Mouse (Mus musculus): ENCODE measurements around the gene Crybb1. TPM values are rescaled to one million over a fixed set of nuclear protein-coding genes. Genes with fewer than 3 reads are reported as not detected.
A peak's percentile ranks its signal among the peaks of the same experiment; 100 is the strongest.

Crybb1 gene
- polyA plus RNA-seq, 1 experiment from 2014 or later: 0.32 TPM

GRCm38 (mm10) chr5:112215291-112215751 is 40.3 kb upstream of the Crybb1 start:
- Histone ChIP-seq H3K4me1 (ENCODE audit: control insufficient read depth, low read depth, low read length) (no peaks in the 10 kb centered on the region), H3K27me3 (ENCODE audit: control insufficient read depth, insufficient read depth, low read depth, low read length) (no peaks in the 10 kb centered on the region), H3K9ac (ENCODE audit: low read depth, low read length) (no peak overlapping the region), H3K36me3 (ENCODE audit: control insufficient read depth, insufficient read depth) (no peaks in the 10 kb centered on the region), H3K27ac (ENCODE audit: low read length) (no peak overlapping the region), H3K4me2 (ENCODE audit: low read depth, low read length) (no peak overlapping the region), H3K4me3 (ENCODE audit: low read depth, low read length) (no peak overlapping the region), H3K9me3 (replicated peaks; ENCODE audit: control insufficient read depth, low read length) (no peaks in the 10 kb centered on the region)
- no peak for ATAC-seq (ENCODE audit: low read depth)
- WGBS (ENCODE audit: insufficient replicate concordance): 40% methylated on average over 12 of the region's 12 CpGs

GRCm38 (mm10) chr5:112215801-112216251 is 39.8 kb upstream of the Crybb1 start:
- no peak for ATAC-seq (ENCODE audit: low read depth)
- Histone ChIP-seq H3K9ac (ENCODE audit: low read depth, low read length) (no peak overlapping the region), H3K27ac (ENCODE audit: low read length) (no peak overlapping the region), H3K4me1 (ENCODE audit: control insufficient read depth, low read depth, low read length) (no peaks in the 10 kb centered on the region), H3K27me3 (ENCODE audit: control insufficient read depth, insufficient read depth, low read depth, low read length) (no peaks in the 10 kb centered on the region), H3K4me2 (ENCODE audit: low read depth, low read length) (no peak overlapping the region), H3K9me3 (replicated peaks; ENCODE audit: control insufficient read depth, low read length) (no peaks in the 10 kb centered on the region), H3K4me3 (ENCODE audit: low read depth, low read length) (no peak overlapping the region), H3K36me3 (ENCODE audit: control insufficient read depth, insufficient read depth) (no peaks in the 10 kb centered on the region)
- 42% methylated on average over 9 of the region's 9 CpGs for WGBS (ENCODE audit: insufficient replicate concordance)

- Histone ChIP-seq H3K9me3 (replicated peaks; ENCODE audit: control insufficient read depth, low read length) (no peaks in the 10 kb centered on the region), H3K27ac (ENCODE audit: low read length) (no peak overlapping the region), H3K27me3 (ENCODE audit: control insufficient read depth, insufficient read depth, low read depth, low read length) (no peaks in the 10 kb centered on the region), H3K36me3 (ENCODE audit: control insufficient read depth, insufficient read depth) (no peaks in the 10 kb centered on the region), H3K4me3 (ENCODE audit: low read depth, low read length) (no peak overlapping the region), H3K4me1 (ENCODE audit: control insufficient read depth, low read depth, low read length) (no peaks in the 10 kb centered on the region), H3K9ac (ENCODE audit: low read depth, low read length) (no peak overlapping the region), H3K4me2 (ENCODE audit: low read depth, low read length) (no peak overlapping the region)
- no peak for ATAC-seq (ENCODE audit: low read depth)
- 71% methylated on average over 7 of the region's 7 CpGs for WGBS (ENCODE audit: insufficient replicate concordance)
Observed at GRCm38 (mm10) chr5:112216335-112216734, 39.3 kb upstream of the Crybb1 start.

DNA sequence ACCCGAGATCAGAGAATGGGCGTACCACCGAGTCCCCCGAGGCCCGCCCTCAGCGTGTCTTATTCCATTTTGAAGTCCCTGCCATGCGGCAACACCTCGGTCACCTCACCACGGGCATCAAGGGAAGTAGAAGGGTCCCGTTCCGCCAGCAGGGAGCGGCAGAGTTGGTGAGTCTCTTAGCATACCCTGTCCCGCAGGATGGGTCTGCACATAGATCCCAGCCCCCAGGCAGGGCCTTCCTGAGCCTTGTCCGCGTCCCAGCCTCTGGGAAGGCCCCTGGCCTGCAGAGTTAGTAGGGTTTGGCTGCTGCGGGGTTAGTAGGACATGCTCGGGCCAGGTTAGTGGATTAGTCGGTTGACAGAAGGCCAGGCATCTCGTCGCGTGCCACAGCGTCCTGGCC is 38.6 kb upstream of the Crybb1 start:
- Histone ChIP-seq H3K36me3 (ENCODE audit: control insufficient read depth, insufficient read depth) (no peaks in the 10 kb centered on the region), H3K27me3 (ENCODE audit: control insufficient read depth, insufficient read depth, low read depth, low read length) (no peaks in the 10 kb centered on the region), H3K9me3 (replicated peaks; ENCODE audit: control insufficient read depth, low read length) (no peaks in the 10 kb centered on the region), H3K27ac (ENCODE audit: low read length) (no peak overlapping the region), H3K9ac (ENCODE audit: low read depth, low read length) (no peak overlapping the region), H3K4me1 (ENCODE audit: control insufficient read depth, low read depth, low read length) (no peaks in the 10 kb centered on the region), H3K4me3 (ENCODE audit: low read depth, low read length) (no peak overlapping the region), H3K4me2 (ENCODE audit: low read depth, low read length) (no peak overlapping the region)
- 62% methylated on average over 22 of the region's 22 CpGs for WGBS (ENCODE audit: insufficient replicate concordance)
- no peak for ATAC-seq (ENCODE audit: low read depth)

DNA sequence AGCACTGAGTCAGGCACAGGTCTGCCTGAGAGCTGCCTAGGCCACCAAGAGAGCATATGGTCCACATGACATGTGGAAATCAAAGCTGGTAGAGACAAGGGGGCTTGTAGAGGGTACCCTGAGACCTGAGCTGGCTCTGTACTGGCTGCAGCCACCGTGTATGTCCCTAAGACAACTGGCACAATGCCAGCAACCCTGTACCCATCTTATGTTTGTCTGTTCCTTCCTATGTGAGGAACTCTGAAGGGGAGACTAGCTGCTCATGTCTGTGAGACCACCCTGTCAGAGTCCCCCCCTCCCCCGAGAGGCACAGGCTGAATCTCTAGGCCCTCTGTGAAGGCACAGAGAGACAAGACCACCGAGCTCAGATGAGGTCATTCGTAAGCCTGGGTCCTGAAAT is 36.9 kb upstream of the Crybb1 start:
- ATAC-seq (ENCODE audit: low read depth): no peak
- no peak overlapping the region for H3K4me3 ChIP-seq (ENCODE audit: low read depth, low read length)
- no peak overlapping the region for H3K9ac ChIP-seq (ENCODE audit: low read depth, low read length)
- no peaks in the 10 kb centered on the region for H3K27me3 ChIP-seq (ENCODE audit: control insufficient read depth, insufficient read depth, low read depth, low read length)
- no peak overlapping the region for H3K27ac ChIP-seq (ENCODE audit: low read length)
- WGBS (ENCODE audit: insufficient replicate concordance): 47% methylated on average over 4 of the region's 4 CpGs
- no peaks in the 10 kb centered on the region for H3K36me3 ChIP-seq (ENCODE audit: control insufficient read depth, insufficient read depth)
- no peaks in the 10 kb centered on the region for H3K4me1 ChIP-seq (ENCODE audit: control insufficient read depth, low read depth, low read length)
- H3K9me3 ChIP-seq (replicated peaks; ENCODE audit: control insufficient read depth, low read length): no peaks in the 10 kb centered on the region
- no peak overlapping the region for H3K4me2 ChIP-seq (ENCODE audit: low read depth, low read length)

DNA sequence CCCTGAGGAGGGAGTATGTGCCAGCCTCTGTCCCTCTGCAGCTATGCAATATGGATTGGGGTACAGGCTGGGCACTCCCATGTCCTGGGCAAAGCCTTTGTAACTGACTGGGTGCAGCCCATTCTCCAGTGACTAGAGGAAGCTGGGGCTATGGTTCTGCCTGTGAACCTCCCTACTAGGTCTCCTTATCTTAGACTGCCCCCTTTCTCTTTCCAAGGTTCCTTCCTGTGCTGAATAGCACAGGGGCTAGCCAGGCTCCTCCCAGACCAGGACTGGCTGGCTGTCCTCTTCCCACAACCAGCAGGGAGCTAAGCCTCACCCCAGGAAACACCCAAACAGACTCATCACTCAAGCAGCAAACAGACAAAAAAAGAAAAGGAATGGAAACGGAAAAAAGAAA is 36.2 kb upstream of the Crybb1 start:
- WGBS (ENCODE audit: insufficient replicate concordance): 6% methylated on average over 1 of the region's 1 CpGs
- no peak overlapping the region for H3K27ac ChIP-seq (ENCODE audit: low read length)
- no peaks in the 10 kb centered on the region for H3K27me3 ChIP-seq (ENCODE audit: control insufficient read depth, insufficient read depth, low read depth, low read length)
- no peak overlapping the region for H3K9ac ChIP-seq (ENCODE audit: low read depth, low read length)
- H3K4me2 ChIP-seq (ENCODE audit: low read depth, low read length): no peak overlapping the region
- no peak overlapping the region for H3K4me3 ChIP-seq (ENCODE audit: low read depth, low read length)
- H3K4me1 ChIP-seq (ENCODE audit: control insufficient read depth, low read depth, low read length): no peaks in the 10 kb centered on the region
- no peak; the same call in 1 of the 2 replicates for ATAC-seq (ENCODE audit: low read depth)
- H3K9me3 ChIP-seq (replicated peaks; ENCODE audit: control insufficient read depth, low read length): no peaks in the 10 kb centered on the region
- no peaks in the 10 kb centered on the region for H3K36me3 ChIP-seq (ENCODE audit: control insufficient read depth, insufficient read depth)

DNA sequence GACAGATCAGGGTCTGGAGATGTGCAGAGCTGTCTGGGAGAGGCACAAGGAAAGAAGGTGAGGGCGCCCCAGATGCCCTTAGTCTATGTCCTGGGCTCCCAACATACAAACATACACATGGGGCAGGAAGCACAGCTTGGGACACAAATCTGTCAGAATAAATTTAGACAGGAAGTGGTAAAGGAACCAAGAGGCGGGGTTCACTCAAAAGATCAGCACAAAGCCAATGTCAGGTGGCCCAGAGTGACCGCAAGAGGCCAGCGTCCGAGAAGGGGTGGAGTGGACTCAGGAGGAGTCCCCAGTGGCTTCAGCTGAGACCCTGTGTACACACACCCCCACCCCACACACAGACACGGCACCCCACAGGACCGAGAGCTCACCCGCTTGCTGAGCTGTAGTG is 35.4 kb upstream of the Crybb1 start:
- no peak overlapping the region for H3K4me2 ChIP-seq (ENCODE audit: low read depth, low read length)
- H3K9me3 ChIP-seq (replicated peaks; ENCODE audit: control insufficient read depth, low read length): no peaks in the 10 kb centered on the region
- H3K36me3 ChIP-seq (ENCODE audit: control insufficient read depth, insufficient read depth): no peaks in the 10 kb centered on the region
- H3K4me3 ChIP-seq (ENCODE audit: low read depth, low read length): no peak overlapping the region
- H3K4me1 ChIP-seq (ENCODE audit: control insufficient read depth, low read depth, low read length): no peaks in the 10 kb centered on the region
- WGBS (ENCODE audit: insufficient replicate concordance): 18% methylated on average over 8 of the region's 8 CpGs
- no peak for ATAC-seq (ENCODE audit: low read depth)
- H3K9ac ChIP-seq (ENCODE audit: low read depth, low read length): no peak overlapping the region
- no peak overlapping the region for H3K27ac ChIP-seq (ENCODE audit: low read length)
- H3K27me3 ChIP-seq (ENCODE audit: control insufficient read depth, insufficient read depth, low read depth, low read length): no peaks in the 10 kb centered on the region; the same call in 1 of the 2 replicates

GRCm38 (mm10) chr5:112225591-112225990 is 30.0 kb upstream of the Crybb1 start:
- Histone ChIP-seq H3K9me3 (replicated peaks; ENCODE audit: control insufficient read depth, low read length) (no peaks in the 10 kb centered on the region), H3K4me1 (ENCODE audit: control insufficient read depth, low read depth, low read length) (no peaks in the 10 kb centered on the region), H3K9ac (ENCODE audit: low read depth, low read length) (no peak overlapping the region), H3K27me3 (ENCODE audit: control insufficient read depth, insufficient read depth, low read depth, low read length) (peaks cover 51% of the 10 kb centered on the region), H3K4me2 (ENCODE audit: low read depth, low read length) (no peak overlapping the region), H3K36me3 (ENCODE audit: control insufficient read depth, insufficient read depth) (no peaks in the 10 kb centered on the region), H3K27ac (ENCODE audit: low read length) (no peak overlapping the region), H3K4me3 (ENCODE audit: low read depth, low read length) (no peak overlapping the region)
- ATAC-seq (ENCODE audit: low read depth): no peak
- WGBS (ENCODE audit: insufficient replicate concordance): 49% methylated on average over 6 of the region's 6 CpGs

DNA sequence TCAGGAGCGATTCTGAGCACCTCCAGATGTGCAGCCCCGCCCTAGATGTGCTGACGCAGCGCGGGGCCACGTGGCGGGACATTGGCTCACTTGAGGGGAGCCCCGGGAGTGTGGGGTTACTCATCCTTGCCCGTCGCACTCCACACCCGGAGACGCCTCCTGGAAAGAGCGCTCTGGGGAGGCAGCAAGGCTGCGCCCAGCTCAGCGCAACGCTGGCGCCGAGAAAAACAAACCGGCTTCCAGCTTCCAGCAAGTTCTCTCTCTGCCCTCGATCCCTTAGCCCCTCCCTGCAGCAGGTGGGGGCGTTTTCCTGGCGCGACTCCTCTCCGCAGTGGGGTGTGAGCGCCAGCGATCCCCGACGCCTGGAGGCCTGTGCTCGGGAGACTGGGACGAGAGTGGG is 28.3 kb upstream of the Crybb1 start:
- Histone ChIP-seq H3K9me3 (replicated peaks; ENCODE audit: control insufficient read depth, low read length) (no peaks in the 10 kb centered on the region), H3K27ac (ENCODE audit: low read length) (no peak overlapping the region), H3K27me3 (ENCODE audit: control insufficient read depth, insufficient read depth, low read depth, low read length) (peaks cover 57% of the 10 kb centered on the region), H3K4me3 (ENCODE audit: low read depth, low read length) (no peak overlapping the region), H3K4me2 (ENCODE audit: low read depth, low read length) (peak overlapping the region; percentile 6; the same call in 1 of the 2 replicates), H3K36me3 (ENCODE audit: control insufficient read depth, insufficient read depth) (no peaks in the 10 kb centered on the region), H3K4me1 (ENCODE audit: control insufficient read depth, low read depth, low read length) (no peaks in the 10 kb centered on the region), H3K9ac (ENCODE audit: low read depth, low read length) (no peak overlapping the region)
- no peak for ATAC-seq (ENCODE audit: low read depth)
- WGBS (ENCODE audit: insufficient replicate concordance): under 1% methylated on average over 30 of the region's 30 CpGs
